Mouse (Mus musculus) small intestine, adult 2 months (tissue): ENCODE measurements around the gene Pepd. TPM values are rescaled to one million over a fixed set of nuclear protein-coding genes. Genes with fewer than 3 reads are reported as not detected.

Experiments used
- H3K27ac ChIP-seq: fragments of 200-500 bp; 2 replicates; pipeline ENCODE4 v1.5.1; 2012; ENCODE audit warnings: low read depth, low read length, control low read depth, inconsistent platforms; ENCODE audit not compliant: insufficient read depth
- H3K27me3 ChIP-seq: fragments of 200-500 bp; 2 replicates; pipeline ENCODE4 v1.6.1; 2012; ENCODE audit warnings: mild to moderate bottlenecking, moderate library complexity, low read length, inconsistent platforms; ENCODE audit not compliant: control insufficient read depth, insufficient read depth
- H3K36me3 ChIP-seq: fragments of 200-500 bp; 2 replicates; pipeline ENCODE4 v1.6.1; 2012; ENCODE audit warnings: mild to moderate bottlenecking, low read length, control low read depth, inconsistent platforms; ENCODE audit not compliant: control insufficient read depth, insufficient read depth
- H3K4me1 ChIP-seq: fragments of 200-500 bp; 2 replicates; pipeline ENCODE4 v1.6.1; 2012; ENCODE audit warnings: low read length, inconsistent platforms, mixed read lengths; ENCODE audit not compliant: control insufficient read depth, insufficient read depth, insufficient read length
- H3K4me3 ChIP-seq: fragments of 200-500 bp; 2 replicates; pipeline ENCODE4 v1.5.1; 2012; ENCODE audit warnings: low read depth, mild to moderate bottlenecking, control low read depth, inconsistent platforms, low read length, moderate library complexity
- CTCF ChIP-seq: fragments of 200-500 bp; IDR thresholded peaks from 2 replicates; pipeline ENCODE4 v1.5.1; 2012; ENCODE audit warnings: low read depth, mild to moderate bottlenecking, control low read depth, inconsistent platforms, low read length, moderate library complexity, mixed read lengths; ENCODE audit not compliant: insufficient replicate concordance, insufficient read length; ENCODE audit errors: extremely low read depth
- POLR2A ChIP-seq: fragments of 200-500 bp; IDR thresholded peaks from 2 replicates; pipeline ENCODE4 v1.6.1; 2012; ENCODE audit warnings: low read depth, mild to moderate bottlenecking, control low read depth, inconsistent platforms, low read length, moderate library complexity
- WGBS: fragments of 180-500 bp; shearing (Covaris S2); methylation state at CpG from one replicate; pipeline ENCODE4 v1.1.7; 2018; 5-methylcytosine and 5-hydroxymethylcytosine counted together
- polyA plus RNA-seq: library from polyadenylated mRNA; depleted of rRNA; stranded (reverse); fragments of >200 nt; gene quantifications from 2 replicates; pipeline ENCODE4 v1.2.3, GENCODE M21; 2012

The Pepd gene
- polyA plus RNA-seq, 1 experiment: 1,106 TPM

- Histone ChIP-seq H3K4me3 (no peak overlapping the region), H3K36me3 (peaks cover 25% of the 10 kb centered on the region), H3K27me3 (no peaks in the 10 kb centered on the region), H3K4me1 (peaks cover 8% of the 10 kb centered on the region; the same call in 1 of the 2 replicates), H3K27ac (peak overlapping the region; percentile 23; the same call in 1 of the 2 replicates)
- TF ChIP-seq CTCF (no peak), POLR2A (no peak)
- WGBS: 73% methylated on average over 9 of the region's 9 CpGs
Measured at GRCm38 (mm10) chr7:34985216-34985615, 73.0 kb downstream of the Pepd start.

DNA sequence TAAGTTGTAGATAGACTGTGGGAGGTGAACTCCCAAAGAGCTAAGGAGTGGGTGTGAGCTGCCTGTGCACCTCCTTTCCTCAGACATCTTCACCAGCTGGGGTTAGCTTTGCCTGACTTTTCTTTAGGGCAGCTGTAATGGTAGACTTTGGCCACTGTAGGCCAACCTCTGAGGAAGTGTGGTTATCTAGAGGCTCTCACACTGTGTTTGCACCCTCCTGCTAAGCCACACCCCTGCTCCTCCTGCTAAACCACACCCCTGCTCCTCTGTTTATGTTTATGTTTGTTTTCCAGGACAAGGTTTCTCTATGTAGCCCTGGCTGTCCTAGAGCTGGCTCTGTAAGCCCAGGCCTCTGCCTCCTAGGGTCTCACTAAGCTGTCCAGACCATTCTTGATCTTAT lies 73.5 kb downstream of the Pepd start:
- TF ChIP-seq POLR2A (no peak), CTCF (no peak)
- peak overlapping the region; percentile 23; the same call in 1 of the 2 replicates for H3K27ac ChIP-seq

GRCm38 (mm10) chr7:34986575-34987150 lies 74.5 kb downstream of the Pepd start:
- TF ChIP-seq POLR2A (no peak), CTCF (no peak)
- no peaks in the 10 kb centered on the region for H3K27me3 ChIP-seq
- peaks cover 19% of the 10 kb centered on the region for H3K36me3 ChIP-seq
- no peak overlapping the region for H3K4me3 ChIP-seq
- no peak overlapping the region for H3K27ac ChIP-seq
- peaks cover 8% of the 10 kb centered on the region; the same call in 1 of the 2 replicates for H3K4me1 ChIP-seq
- 76% methylated on average over 7 of the region's 7 CpGs for WGBS

More for the DNA sequence above, 73.5 kb downstream of the Pepd start:
- no peak overlapping the region for H3K4me3 ChIP-seq
- H3K36me3 ChIP-seq: peaks cover 23% of the 10 kb centered on the region
- H3K4me1 ChIP-seq: peaks cover 8% of the 10 kb centered on the region; the same call in 1 of the 2 replicates
- H3K27me3 ChIP-seq: no peaks in the 10 kb centered on the region

DNA sequence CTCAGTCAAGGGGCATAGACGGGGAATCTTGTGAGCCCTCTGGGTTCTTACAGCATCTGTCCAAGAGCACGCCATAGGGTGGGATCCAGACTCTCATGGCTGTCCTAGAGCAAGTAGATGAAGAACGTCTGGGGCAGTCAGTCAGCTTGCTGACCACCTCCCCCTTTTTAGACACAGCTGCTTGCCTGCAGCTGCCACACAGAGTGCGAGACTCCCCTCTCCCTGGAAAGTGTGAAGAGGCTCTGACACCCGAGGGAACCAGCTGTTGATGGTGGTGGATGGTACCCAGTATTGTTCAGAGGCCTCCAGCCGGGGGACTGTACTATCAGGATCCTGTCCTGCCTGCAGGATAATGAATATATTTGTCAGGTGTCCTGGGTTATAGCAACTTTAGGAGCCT lies 75.1 kb downstream of the Pepd start:
- Histone ChIP-seq H3K4me3 (no peak overlapping the region), H3K4me1 (peaks cover 8% of the 10 kb centered on the region; the same call in 1 of the 2 replicates), H3K27ac (no peak overlapping the region), H3K27me3 (no peaks in the 10 kb centered on the region), H3K36me3 (peaks cover 14% of the 10 kb centered on the region)
- 80% methylated on average over 6 of the region's 6 CpGs for WGBS
- no peak for TF ChIP-seq POLR2A
- TF ChIP-seq CTCF: no peak

GRCm38 (mm10) chr7:34988488-34988887 lies 76.3 kb downstream of the Pepd start:
- Histone ChIP-seq H3K27ac (no peak overlapping the region), H3K27me3 (no peaks in the 10 kb centered on the region), H3K4me3 (no peak overlapping the region), H3K36me3 (peaks cover 10% of the 10 kb centered on the region; the same call in 1 of the 2 replicates), H3K4me1 (peaks cover 8% of the 10 kb centered on the region; the same call in 1 of the 2 replicates)
- TF ChIP-seq POLR2A (no peak), CTCF (no peak)
- 91% methylated on average over 3 of the region's 3 CpGs for WGBS

GRCm38 (mm10) chr7:34991731-34992246 lies 79.6 kb downstream of the Pepd start:
- H3K36me3 ChIP-seq: peaks cover 8% of the 10 kb centered on the region; the same call in 1 of the 2 replicates
- no peaks in the 10 kb centered on the region for H3K4me1 ChIP-seq
- no peak overlapping the region for H3K27ac ChIP-seq
- 92% methylated on average over 6 of the region's 6 CpGs for WGBS
- no peak overlapping the region for H3K4me3 ChIP-seq
- TF ChIP-seq POLR2A: no peak
- no peak for TF ChIP-seq CTCF
- H3K27me3 ChIP-seq: no peaks in the 10 kb centered on the region

GRCm38 (mm10) chr7:34992766-34993165 lies 80.6 kb downstream of the Pepd start:
- TF ChIP-seq CTCF: no peak
- no peak for TF ChIP-seq POLR2A
- no peaks in the 10 kb centered on the region for H3K4me1 ChIP-seq
- H3K27me3 ChIP-seq: no peaks in the 10 kb centered on the region
- H3K4me3 ChIP-seq: no peak overlapping the region
- no peak overlapping the region for H3K27ac ChIP-seq
- 95% methylated on average over 3 of the region's 3 CpGs for WGBS
- H3K36me3 ChIP-seq: peaks cover 5% of the 10 kb centered on the region; the same call in 1 of the 2 replicates
